Mouse (Mus musculus) megakaryocyte, embryonic 14.5 days (primary cell): ENCODE results near the gene Lsm8.

Experiments used
- FLI1 ChIP-seq: IDR thresholded peaks from 2 replicates; pipeline ENCODE4 v1.6.1; 2012; ENCODE audit warnings: low read length, inconsistent platforms, mixed read lengths
- GATA1 ChIP-seq: IDR thresholded peaks from 3 replicates; pipeline ENCODE4 v1.6.1; 2012; ENCODE audit warnings: mixed read lengths, low read length, inconsistent platforms, borderline replicate concordance

DNA sequence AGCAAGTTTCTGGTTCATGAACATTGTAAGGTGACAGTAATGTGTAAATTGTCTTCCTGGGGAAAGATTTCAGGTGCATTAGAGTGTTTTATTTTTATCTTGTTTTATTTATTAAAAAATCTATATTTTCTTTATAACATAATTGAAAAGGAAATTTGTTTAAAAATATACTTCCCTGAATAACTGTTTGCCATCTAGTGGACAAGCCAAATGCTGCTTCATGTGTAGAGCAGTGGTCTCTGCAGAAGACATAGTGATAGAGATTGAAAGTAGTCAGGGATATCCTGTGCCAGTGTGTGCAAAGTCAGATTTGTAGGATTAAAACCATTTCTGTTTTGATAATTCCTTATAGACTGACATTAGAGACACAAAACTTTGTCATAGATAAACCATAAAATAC, 45.8 kb downstream of the Lsm8 start:
- TF ChIP-seq GATA1 (no peak), FLI1 (no peak)
